18 mouse cellular contexts compared by ENCODE assay signal in the genomic region with DNA sequence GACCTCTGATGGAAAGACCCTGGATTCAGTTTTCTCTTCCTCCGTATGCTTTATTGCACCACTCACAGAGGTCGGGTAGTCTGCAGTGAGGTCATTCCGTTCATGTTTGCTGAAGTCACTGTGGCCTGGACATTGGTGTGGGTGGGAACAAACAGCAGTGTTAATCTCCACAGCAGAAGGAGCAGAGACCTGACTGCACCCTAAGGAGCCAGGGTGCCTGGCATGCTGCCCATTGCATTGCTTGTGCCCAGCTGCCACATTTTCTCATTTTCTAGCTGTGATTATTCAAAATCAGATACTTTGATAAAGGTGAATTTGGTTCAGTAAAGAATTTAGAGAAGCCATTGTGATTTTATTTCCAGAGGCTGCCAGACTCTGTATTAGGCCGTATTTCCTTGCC.
DNase-seq lines count a peak whose midpoint lies in the region; ATAC-seq and TF ChIP-seq lines count a peak whose summit lies in the region.
"Had no signal": no experiment of that assay in that cellular context is flagged by ENCODE, and none has a peak within 500 bp of the region (broad histone marks: within the 10 kb centered on the region; RNA-seq: fewer than 3 reads in every experiment).

No protein-coding gene starts in this region.

- intact Hi-C loops in heart, postnatal 36 days (cut with DNase I): no loop called here

- peak; percentile 71 to 76 for DNase-seq in cerebellum, postnatal 10 days
- DNase-seq in layer of hippocampus, adult 2 months (ENCODE audit: low spot score in 2 of 2): no peak
- DNase-seq in layer of hippocampus, postnatal 10 days (ENCODE audit: low spot score in 2 of 2): no peak
- DNase-seq in testis, postnatal 10 days (ENCODE audit: low spot score): peak; percentile 52
- DNase-seq in testis, postnatal 14 days (ENCODE audit: low spot score): no peak
- no peak for DNase-seq in adrenal gland, adult (ENCODE audit: inconsistent age in 2 of 2, low spot score in 1 of 2)
- DNase-seq in heart, postnatal 36 days: no peak
- DNase-seq: kidney, adult 2 months; lung, embryonic 14.5 days; spleen, adult 18-20 months; thymus, postnatal 25 days had no signal

- H3K4me3 ChIP-seq in layer of hippocampus, adult 2 months: no peak overlapping the region
- H3K4me3 ChIP-seq: embryonic facial prominence, embryonic 13.5 days; forebrain, embryonic 10.5 days; heart, embryonic 13.5 days; left cerebral cortex, adult 2 months; stomach, embryonic 15.5 days had no signal

- ATAC-seq in cerebellum, adult (ENCODE audit: insufficient number of reproducible peaks, low FRiP score, low TSS enrichment): no peak

- peak overlapping the region; percentile 11; the same call in 1 of the 2 replicates for H3K27ac ChIP-seq in layer of hippocampus, adult 2 months
- H3K27ac ChIP-seq: embryonic facial prominence, embryonic 13.5 days; forebrain, embryonic 10.5 days; heart, embryonic 13.5 days; left cerebral cortex, adult 2 months; macrophage; stomach, embryonic 15.5 days had no signal

- TF ChIP-seq CTCF in layer of hippocampus, adult 2 months (conservative IDR thresholded peaks at IDR 0.05): no peak

Comparison
In these comparisons a context has a peak if more than half of its experiments do, and no peak if none do; other contexts are left out.
1. DNase-seq: peak in cerebellum, postnatal 10 days (2 of 2) and testis, postnatal 10 days (single experiment); none in layer of hippocampus, adult 2 months (0 of 2), layer of hippocampus, postnatal 10 days (0 of 2), testis, postnatal 14 days (single experiment), adrenal gland, adult (0 of 2) and heart, postnatal 36 days (0 of 2).